Mouse (Mus musculus): ENCODE measurements around the gene Ddx19a.
"Not testable (repeated sequence)": the region's sequence is repeated elsewhere in the genome, so short reads cannot be mapped to it uniquely, and the experiment has no call there.

Ddx19a gene

DNA sequence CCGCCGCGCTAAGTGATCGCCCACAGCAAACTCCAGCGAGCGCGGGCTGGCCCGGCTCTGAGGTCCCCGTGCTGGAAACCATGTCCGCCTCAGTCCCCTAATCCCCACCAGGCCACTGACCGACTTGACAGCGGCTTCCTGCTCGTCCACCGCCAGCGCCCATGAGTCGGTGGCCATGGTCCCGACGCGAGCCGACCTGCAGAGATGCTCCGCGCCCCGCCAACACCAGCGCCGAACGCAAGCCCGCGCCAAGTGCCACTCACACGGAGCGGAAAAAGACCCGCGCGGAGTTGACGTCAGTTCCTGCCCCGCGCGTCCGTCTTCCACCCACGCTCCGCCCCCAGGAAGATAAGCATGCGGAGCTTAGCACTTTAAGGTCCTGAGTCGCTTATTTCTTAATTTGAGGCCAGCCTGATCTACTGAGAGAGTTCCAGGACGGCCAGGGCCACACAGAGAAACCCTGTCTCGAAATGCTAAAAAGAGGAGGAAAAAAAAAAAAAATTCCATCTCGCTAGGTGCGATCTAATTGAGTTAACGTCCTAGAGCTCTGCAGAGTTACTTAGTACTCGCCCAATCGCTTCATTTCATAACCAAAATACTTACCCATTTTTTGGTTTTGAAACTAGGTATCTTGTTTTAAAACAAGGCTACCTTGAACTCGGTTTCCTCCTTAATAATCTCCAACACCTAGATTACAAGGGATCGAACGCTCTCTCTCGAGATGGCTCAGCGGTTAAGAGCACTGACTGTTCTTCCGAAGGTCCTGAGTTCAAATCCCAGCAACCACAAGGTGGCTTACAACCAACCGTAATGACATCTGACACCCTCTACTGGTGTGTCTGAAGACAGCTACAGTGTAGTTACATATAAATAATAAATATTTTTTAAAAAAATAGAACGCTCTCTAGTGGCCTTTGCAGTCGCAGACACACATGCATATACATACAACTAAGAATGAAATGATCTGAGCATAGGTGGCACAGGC is at the start of gene Ddx19a:
Ddx19a (minus strand) TSS at position 254 of the 985 bp plus-strand sequence.
- in situ Hi-C loops (cut with MboI; ENCODE audit: low sequenced_read_pairs) = no loop called here

DNA sequence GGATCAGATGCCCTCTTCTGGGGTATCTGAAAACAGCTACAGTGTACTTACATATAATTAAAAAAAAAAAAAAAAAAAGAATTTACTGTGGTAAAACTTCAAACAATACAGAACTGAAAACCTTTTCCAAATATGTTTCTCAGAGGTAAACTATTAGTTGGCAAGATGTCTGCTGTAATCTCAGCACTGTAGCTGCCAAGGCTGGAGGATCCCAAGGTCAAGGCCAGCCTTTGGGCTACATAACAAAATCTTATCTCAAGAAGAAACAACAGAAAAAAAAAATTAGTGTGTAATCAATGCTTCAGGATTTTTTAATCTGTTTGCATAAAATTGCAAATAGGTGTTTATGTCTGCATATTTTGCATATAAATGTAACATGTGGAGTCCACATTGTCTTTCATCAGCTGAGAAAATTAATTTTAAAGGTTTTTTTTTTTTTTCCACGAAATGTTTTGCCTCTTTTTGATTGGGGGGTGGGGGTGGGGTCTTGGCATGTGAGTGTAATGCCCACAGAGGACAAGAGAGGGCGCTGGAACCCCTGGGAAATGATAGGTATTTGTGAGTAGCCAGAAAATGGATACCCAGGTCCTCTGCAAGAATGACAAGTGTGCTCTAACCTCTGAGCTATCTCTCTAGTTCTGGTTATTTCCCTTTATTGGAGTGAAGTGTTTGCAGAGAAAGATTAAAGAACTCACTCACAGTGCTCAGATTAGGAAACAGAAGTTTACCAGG is 46.6 kb upstream of the Ddx19a start:
- in situ Hi-C loops (cut with MboI; ENCODE audit: low sequenced_read_pairs) = no loop called here

DNA sequence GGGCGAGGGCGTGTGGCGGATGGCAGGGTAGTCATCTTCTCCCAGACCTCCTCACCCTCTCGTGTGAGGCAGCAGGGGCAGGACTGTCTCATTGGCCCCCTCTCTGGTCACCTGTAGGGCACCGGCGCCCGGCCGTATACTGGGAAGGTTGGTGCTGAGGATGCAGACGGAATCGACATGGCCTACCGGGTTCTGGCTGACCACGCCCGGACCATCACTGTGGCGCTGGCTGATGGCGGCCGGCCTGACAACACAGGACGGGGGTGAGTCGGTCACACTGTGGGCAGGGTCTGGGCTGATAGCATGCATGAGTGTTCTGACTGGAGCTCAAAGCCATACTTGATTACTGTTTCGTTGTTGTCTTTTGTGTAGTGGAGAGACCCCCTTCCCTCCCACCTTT is 44.9 kb upstream of the Ddx19a start:
- in situ Hi-C loops (cut with MboI; ENCODE audit: low sequenced_read_pairs) = no loop called here

DNA sequence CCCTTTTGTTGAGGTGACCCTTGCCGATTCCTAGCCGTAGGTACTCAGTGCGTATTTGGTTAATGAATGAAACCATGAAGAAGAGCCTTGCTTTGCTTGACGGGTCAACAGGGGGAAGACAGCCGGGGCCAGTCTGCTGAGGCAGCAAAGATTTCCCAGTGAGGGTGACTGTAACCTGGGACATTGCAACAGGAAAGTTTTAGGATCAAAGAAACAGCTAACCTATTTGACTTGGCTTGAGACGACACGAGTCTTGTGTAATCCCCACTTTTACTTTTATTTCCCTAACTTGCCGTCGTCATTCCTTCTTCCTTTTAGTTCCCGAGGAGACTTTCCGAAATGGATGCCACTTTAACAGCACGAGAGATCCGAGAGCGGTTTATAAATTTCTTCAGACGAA is 39.0 kb upstream of the Ddx19a start:
- in situ Hi-C loops (cut with MboI; ENCODE audit: low sequenced_read_pairs) = no loop called here

DNA sequence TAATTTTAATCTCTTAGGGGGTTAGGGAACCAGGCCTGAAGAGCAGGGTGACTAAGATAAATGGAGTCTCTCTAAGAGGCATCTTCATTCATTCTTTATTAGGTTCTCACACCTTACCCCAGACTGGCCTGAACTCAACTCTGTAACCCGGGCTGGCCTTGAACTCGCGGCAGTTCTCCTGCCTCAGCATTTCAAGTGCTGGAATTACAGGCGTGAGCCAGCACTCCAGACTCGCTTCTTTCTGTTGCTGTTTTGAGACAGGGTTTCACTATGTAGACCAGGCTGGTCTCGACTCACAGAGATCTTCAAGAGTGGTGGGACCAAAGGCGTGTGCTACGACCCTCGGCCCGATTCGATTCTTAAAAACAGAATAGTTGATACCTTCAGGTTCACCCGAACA is 36.7 kb upstream of the Ddx19a start:
- in situ Hi-C loops (cut with MboI; ENCODE audit: low sequenced_read_pairs) = no loop called here

- in situ Hi-C loops (cut with MboI; ENCODE audit: low sequenced_read_pairs) = no loop called here
These were observed 36.0 kb upstream of the Ddx19a start for GRCm38 (mm10) chr8:111033482-111034215.

DNA sequence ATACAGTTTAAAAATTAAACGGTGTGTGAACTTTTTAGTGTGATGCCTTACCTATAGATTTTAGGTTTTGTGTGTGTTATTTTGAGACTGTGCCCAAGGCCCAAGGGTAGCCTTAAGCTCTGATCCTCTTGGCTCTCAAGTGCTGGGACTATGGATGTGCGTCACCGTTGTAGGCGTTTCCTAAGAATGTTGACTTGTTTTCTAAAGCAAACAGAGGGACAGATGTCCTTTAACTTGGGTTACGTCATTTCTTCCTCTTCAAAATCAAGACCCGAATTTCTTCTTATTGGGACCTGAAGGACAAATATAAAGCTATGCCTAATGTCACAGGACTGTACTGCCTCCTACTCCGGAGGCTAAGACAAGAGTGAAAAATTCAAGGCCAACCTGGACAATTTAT is 35.3 kb upstream of the Ddx19a start, which contains the start of gene Aars:
Aars (plus strand) TSS at position 229 of the 400 bp plus-strand sequence.
- in situ Hi-C loops (cut with MboI; ENCODE audit: low sequenced_read_pairs) = no loop called here

- in situ Hi-C loops (cut with MboI; ENCODE audit: low sequenced_read_pairs) = no loop called here
These were observed 34.0 kb upstream of the Ddx19a start, which contains the start of gene Ddx19b for GRCm38 (mm10) chr8:111031572-111031971. Gene Ddx19b (minus strand): TSS chr8:111031751.

- in situ Hi-C loops (cut with MboI; ENCODE audit: low sequenced_read_pairs) = no loop called here
These were observed 32.4 kb upstream of the Ddx19a start for GRCm38 (mm10) chr8:111030045-111030444.

DNA sequence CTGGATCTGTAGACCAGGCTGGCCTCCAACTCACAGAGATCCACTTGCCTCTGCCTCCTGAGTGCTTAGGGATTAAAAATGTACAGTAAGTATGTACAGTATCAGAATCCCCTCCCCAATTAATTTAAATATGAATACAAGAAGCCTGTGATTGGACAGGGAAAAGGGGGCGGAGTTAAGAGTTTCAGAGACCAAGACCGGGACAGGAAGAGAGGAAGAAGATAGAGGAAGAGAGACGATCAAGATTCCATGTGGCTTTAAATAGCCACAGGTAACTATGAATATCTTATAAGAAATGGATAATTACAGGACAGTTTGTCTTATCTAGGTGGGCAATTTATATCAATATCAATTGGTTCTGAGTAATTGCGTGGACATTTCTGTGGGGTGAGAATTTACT is 32.0 kb upstream of the Ddx19a start:
- in situ Hi-C loops (cut with MboI; ENCODE audit: low sequenced_read_pairs) = no loop called here

DNA sequence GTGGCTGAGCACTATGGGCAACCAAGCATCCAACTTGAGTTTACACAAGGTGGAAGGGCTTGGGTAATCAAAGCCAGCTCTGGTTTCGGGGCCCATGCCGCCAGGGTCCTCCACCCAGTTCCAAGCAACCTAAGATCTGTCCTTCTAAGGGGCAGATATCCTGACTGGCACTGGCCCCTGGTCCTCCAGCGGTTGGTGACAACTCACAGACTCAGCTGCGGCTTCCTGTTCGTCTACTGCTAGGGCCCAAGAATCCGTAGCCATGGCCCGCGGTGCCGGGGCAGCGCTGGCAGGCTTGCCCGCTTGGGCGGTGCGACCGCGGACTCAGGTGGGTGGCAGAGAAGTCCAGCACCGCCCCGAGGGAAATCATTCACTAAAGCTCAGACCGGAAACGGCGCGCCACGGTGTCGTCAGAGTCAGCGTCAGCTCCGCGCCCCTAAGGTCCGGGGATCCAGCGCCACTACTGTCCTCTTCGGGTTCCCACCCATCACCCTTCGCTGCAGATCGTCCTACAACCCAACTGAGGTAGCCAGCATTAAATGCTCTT is 29.9 kb upstream of the Ddx19a start:
- in situ Hi-C loops (cut with MboI; ENCODE audit: low sequenced_read_pairs) = no loop called here

DNA sequence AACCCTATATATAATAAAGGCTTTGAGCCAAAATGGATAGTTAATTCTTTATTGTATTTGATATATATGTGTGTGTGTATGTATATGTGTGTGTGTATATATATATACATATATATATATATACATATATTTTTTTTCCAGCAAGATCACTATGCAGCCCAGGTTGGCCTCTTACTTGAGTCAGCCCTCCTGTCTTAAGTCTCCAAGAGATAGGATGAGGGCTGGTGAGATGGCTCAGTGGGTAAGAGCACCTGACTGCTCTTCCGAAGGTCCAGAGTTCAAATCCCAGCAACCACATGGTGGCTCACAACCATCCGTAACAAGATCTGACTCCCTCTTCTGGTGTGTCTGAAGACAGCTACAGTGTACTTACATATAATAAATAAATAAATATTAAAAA is 29.0 kb upstream of the Ddx19a start:
- in situ Hi-C loops (cut with MboI; ENCODE audit: low sequenced_read_pairs) = not testable (repeated sequence)

GRCm38 (mm10) chr8:111010230-111010991 is 12.8 kb upstream of the Ddx19a start:
- in situ Hi-C loops (cut with MboI; ENCODE audit: low sequenced_read_pairs) = not testable (repeated sequence)

DNA sequence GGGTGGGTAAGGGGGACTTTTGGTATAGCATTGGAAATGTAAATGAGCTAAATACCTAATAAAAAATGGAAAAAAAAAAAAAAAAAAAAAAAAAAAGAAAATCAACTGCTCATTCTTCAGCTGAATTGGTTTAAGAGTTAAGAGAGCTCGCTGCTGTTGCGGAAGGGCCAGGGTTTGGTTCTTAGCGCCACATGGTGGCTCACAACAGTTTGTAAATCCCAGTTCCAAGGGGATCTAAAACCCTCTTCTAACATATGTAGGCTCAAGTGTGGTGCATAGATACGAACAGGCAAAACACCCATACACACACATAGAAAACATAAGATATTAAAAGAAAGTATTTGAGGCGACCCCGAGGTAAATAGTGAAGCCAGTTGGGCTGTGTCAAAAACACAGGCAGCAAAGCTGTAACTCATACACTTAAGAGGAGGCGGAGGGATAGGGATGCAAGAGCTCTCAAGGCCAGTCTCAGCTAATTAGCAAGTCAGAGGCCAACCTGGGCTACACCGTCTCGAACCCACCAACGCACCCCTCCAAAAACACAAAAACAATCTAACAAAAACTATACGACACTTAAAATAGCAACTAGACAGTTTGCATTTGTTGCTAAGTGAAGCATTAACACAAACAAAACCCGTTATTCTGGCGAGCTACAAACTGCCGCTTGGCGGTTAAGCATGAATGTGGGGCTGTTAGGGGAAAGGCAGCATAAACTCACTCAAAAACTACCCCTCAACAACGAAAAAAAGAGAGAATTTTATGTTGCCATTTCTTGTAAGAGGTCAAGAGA is 764 bp downstream of the Ddx19a start:
- in situ Hi-C loops (cut with MboI; ENCODE audit: low sequenced_read_pairs) = no loop called here

GRCm38 (mm10) chr8:110990017-110990416 is 7.6 kb downstream of the Ddx19a start:
- in situ Hi-C loops (cut with MboI; ENCODE audit: low sequenced_read_pairs) = no loop called here

DNA sequence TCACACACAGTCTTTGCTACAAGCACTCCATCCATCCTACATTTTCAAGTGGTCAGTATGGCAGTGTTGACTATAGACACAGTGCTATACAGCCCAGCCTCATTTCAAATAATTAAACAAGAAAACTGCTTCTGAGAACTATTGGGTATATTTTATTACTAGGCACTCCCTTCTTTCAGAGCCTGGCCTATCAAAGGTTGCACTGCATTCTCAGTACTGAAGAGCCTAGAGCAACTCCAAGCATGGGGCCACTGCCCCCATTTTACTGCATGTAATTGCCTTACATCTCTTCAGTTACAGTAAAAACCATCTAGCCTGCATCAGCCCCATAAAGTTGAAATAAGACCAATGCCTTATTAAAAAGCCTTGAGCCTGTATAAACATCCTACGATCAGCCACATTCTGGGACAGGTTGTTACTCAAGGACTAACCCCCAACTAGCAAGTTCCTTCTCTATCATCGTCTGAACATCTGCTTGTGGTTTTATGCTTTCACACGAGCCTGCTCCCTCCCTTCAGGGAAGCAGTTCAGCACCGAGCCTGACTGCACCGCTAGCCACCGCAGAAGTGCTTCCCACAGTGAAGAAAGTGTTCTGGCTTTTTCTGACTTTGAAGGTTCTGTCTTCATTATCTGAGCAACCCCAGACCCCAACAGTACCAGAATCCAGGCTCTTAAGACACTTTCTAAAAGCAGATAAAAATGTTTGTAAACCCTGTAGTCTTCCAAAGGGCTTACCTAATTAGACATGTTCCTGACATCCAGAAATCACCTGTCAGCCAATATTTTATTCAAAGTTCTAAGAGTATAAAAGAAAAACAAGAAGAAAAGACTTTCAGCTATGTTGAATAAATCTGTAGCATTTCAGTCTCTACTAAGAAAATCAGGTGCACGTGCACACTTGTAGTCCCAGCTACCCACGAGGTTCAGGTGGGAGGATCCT is 9.5 kb downstream of the Ddx19a start:
- in situ Hi-C loops (cut with MboI; ENCODE audit: low sequenced_read_pairs) = no loop called here

DNA sequence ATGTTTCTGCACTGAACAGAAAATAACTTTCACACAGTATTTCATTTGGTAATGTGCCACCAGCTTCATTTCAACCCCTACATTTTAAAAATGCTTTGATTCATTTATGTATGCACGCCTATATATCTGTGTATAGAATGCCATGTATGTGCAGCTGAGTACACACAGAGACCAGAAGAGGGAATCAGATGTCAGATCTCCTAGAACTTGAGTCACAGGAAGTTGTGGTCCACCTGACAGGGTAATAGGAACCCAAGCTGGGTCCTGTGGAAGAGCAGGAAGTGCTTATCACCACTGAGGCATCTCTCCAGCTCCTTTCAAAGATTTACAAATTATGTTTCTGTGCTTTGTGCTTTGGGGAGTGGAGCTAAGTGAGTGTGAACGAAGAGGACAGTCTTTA is 16.3 kb downstream of the Ddx19a start:
- in situ Hi-C loops (cut with MboI; ENCODE audit: low sequenced_read_pairs) = no loop called here

- in situ Hi-C loops (cut with MboI; ENCODE audit: low sequenced_read_pairs) = not testable (repeated sequence)
These were observed 19.6 kb downstream of the Ddx19a start for GRCm38 (mm10) chr8:110977987-110978386.

Measured in CH12F3 (cell line).